Mouse (Mus musculus) kidney, postnatal 14 days (tissue): ENCODE results near the gene Lrguk.

ENCODE experiments used
- DNase-seq: peaks from one replicate; pipeline ENCODE4 v3.0.0; 2022; ENCODE audit warnings: mixed read lengths

Lrguk gene

DNA sequence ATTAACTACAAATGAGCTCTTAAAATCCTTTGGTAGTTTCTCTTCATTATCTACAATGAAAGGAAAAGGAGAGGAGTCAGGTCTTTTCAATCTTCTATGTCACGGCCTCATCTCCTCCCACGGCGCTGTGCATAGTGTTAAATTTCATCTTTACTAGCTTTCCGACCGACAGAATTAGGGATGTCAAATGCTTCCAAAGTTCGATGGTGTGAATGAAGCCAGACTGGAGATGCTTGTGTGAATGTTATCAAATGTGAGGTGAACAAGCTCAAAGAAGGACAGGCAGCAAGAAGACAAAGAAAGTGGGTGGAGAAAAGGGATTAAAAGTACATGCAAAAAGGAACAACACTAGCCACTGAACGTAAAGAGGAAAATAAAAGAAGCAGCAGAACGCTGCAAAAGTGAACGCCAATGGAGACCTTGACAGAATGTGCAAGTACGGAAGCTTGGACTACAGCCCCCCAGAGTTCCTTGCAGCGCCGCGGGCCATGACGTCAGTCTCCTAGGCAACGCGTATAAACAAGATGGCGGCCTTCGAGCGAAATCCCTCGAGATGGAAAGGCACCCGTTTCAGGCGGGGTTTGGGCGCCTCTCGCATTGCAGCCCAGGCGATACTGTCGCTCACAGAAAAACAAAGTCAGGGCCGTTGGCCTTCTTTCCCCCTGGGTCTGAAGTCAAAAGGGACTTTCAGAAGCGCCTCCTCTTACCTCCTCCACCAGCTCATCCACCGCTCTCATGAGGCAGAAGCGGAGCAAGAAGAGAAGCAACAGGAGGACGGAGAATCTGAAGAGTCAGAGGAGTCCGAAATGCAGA is at the start of gene Lrguk:
Gene Lrguk, plus strand, starts transcription at position 516 of the 813 bp plus-strand sequence.
- DNase-seq, result peak; percentile 90

DNA sequence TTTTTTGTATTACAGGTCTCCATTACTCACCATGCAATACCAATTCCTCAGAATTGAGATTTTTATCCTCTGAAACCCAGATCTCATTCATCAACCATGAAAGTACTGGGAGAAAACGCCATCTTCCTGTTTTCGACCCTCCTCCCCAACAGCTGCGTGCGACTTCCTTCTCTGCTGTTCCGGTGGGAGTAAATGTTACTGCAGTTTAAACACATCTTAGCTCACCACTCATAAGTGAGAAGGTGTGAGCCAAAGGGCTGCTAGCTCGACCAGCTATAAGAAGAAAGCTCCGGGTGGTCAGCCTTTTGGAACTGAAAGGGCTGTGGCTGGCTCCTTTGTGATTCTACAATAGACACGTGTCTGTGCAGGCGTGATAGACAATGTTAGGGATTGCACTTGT is 46.5 kb upstream of the Lrguk start:
- no peak for DNase-seq

DNA sequence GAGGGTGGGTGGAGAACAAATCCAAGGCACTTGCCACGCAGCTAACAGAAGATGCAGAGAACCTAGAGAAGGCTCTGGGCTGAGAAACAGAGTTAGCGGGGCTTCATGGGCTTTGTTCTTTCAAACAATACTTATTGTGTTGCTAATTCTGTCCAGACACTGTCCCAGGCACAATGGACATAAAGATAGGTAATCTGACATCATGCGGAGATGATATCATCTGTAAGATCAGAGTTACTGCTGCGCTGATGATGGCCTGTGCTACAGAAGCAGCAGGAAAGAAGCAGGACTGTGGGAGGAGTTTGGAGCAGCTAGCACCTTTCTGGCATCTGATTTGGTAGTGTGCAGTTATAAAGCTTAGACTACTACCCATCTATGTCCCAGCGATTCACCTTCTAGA is 42.1 kb upstream of the Lrguk start:
- no peak for DNase-seq

DNA sequence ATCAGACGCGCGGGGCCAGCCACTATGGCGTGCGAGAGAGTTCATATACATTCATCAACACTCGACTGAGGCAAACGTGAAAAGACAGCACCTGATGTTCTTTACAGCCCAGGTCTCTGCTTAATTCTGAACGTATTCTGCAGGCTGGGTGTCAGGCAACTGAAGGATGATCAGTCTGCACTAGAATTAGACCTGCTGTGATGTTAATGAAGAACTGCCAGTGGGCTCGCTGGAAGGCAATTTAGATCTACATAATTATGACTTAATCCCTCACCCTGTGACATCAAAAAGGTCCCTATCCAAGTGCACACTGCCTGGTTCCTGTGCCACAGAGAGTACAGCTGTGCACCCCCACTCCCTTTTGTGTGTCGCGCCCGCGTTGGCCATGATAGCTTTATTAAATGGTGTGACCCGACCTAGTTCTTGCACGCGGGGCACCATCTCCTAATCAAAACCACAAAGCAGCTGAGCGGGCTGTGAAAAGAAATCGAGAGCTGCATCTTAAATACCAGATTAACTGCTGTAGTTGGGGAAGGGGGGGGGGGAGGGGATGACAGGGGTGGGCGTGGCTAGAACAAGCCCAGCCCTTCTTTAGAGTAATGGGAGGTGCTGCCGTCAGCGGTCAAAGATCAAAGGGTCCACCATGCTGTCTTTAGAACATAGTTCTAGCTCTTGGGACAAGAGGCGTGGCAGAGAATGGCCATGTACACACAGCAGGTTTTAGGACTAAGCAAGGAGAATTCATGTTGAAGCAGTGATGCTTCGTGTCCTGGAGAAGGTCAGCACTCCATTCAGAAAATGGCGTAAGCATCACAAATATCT is 36.8 kb upstream of the Lrguk start:
- DNase-seq, result no peak

DNA sequence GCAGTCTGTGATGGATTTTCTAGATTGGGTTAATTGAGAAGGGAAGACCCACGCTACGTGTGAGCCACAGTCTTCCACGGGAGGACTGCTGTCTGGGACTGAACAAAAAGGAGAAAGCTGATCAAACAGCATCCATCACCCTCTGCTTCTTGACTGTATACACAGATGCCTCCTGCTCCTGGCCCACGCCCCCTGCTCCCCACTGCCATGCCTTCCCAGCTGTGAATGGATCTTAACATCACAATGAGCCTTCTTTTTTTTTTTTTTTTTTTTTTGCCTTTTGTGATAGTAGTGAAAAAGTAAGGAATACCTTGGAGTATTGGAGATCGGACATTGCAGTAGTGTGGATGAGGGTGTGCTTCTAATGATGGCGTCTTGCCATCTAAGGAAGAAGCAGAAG is 35.4 kb upstream of the Lrguk start:
- no peak for DNase-seq

DNA sequence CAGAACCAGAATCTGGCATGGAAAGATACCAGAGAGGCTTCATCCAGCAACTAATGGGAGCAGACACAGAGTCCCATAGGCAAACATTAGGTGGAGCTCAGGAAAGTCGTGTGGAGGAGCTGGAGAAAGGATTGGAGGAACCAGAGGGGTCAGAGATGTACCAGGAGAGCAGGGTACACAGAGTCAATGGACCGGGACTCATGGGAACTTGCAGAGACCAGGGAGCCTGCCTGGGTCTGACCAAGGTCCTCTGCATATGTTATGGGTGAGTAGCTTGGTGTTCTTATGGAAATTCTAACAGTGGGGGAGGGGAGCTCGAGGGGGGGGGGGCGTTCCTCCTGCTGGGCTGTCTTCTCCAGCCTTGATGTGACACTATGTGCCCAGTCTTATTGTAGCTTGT is 30.7 kb upstream of the Lrguk start:
- DNase-seq, result no peak

DNA sequence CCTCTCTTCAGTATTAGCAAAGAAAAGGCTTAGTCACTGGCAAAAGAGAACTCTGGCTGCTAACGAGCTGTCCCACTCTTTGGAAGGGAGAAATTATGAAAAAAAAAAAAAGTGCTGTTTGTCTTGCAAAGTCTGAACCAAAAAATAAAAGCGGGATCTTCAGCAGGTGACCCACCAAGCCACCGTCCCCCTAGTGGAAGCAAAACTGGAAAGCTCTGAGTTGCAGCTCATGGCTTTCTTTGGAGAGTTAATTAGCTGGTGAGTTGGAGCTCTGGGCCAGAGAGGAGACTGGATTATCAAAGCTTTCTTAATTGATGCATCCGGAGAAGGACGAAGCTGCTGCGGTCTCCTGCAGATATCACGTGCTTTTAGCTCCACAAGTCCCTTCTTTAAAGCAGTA is 29.7 kb upstream of the Lrguk start:
- DNase-seq, result no peak

DNA sequence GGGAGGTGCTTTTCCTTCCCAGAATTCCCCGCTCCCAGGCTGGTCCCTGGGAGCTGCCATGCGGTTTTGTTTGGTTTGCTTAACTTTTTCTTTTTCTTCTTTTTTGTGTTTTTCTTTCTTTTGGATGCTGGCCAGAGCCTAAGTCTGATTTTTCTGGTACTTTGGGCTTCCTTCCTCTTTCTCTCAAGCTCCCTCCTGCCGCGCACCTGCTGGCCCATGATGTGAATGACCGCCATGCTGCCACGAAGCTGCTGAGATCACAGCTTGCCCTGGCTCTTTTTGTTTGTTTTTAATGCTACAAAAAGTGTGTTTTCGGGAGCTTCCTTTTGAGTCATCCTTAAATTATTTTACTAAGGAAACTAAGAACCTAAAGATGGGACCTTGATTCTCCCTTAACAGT is 28.6 kb upstream of the Lrguk start:
- DNase-seq, result no peak

DNA sequence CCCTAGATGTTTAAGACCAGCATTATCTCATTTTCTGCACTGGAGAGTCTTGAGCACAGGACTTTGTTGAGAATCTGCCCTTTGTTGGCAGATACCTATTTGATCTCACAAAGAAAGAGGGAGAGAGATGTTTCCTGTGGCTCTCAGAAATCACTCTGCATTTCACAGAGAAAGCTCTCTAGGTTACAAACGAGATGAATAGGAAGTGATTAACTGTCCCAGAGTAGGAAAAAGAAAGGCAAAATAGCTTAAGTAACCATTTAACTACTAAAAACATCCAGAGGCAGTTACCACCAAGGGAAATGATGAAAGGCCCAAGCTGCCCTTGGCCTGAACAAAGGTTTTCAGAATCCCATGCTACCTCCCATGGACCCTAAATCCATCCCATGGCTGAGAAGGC is 26.2 kb upstream of the Lrguk start:
- DNase-seq, result no peak

DNA sequence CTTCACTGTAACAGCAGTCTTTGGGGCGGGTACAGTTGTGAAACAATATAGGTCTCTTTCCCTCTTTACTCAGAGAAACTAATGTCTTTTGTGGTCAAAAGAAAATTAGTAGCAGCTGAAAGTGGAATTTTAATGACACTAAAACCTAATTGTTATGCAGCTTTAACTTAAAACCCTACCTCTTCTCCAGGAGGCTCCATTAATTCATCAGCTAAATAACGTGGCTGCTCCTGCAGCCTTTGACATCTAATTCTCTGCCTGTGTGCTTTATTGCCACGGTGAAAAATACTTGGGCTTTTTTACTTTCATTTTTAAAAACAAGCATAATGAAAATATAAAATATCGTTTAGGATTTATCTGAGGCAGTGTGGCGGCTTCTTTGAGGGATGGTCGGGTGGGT is 15.8 kb upstream of the Lrguk start:
- DNase-seq, result no peak

DNA sequence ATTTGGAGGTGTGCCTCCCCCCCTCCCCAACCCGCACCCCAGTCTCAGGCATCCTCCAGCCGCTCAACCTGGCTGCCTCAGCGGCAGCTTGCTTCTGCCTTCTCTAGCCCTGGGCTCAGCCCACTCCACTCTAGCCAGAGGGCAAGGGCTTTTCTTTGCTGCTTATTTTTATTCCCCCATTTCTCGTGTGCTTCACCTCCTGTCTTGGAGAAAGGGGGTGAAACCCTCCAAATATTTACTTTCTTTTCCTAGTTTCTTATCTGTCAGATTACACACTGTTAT is 439 bp downstream of the Lrguk start:
- no peak for DNase-seq

DNA sequence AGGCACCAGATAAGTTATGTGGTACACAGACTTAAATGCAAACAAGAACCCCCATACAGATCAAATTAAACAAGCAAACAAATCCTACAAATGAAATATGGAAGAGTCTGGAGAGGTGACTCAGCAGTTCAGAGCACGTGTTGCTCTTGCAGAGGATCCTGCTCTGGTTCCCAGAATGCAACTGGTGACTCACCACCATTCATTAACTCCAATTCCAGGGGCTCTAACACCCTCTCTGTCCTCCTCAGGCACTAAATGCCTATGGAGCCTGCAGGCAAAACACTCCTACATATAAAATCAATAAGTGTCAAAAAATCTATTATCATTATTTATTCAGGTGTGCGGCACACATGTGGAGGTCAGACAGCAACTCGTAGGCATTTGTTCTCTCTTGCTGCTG is 4.8 kb downstream of the Lrguk start:
- DNase-seq, result no peak

DNA sequence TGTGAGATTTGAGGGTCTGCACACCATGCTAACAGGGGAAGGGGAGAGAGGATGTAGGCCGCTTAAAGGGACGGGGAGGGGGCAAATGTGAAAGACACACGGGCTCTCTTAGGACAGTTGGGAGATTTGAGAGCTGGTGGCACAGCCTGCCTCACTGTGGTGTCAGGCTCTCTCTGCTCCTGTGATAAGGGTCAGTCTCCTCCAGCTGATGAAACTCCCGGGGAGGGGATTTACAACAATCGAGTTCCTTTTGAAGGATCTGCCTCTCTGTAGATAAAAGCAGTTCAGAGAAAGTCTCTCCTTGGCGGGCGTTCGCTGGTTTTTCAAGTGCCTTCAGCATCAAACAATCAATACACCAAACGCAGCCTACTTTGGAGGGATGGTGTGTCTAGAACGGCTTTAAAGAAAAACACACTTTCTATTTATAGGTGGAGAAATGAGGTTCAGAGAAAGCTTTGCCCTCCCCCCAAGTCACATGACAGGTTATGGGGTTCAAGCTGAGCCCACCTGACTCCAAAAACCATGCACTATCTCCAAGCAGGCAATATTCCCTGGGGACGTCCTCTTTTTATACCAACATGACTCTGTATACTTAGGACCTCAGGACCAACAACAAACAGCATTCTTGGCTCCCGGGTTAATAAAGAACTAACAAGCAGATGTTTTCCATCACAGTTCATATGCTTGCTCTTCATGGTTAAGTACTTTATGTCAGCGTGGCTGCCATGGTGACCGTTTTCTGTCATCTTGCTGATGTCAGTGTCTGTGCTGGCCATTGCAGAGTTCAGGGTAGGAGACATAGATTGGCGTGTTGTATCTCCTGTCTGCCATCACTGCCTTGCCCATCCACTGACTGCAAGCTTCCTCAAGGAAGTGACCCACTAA is 5.6 kb downstream of the Lrguk start:
- peak; percentile 64 for DNase-seq

DNA sequence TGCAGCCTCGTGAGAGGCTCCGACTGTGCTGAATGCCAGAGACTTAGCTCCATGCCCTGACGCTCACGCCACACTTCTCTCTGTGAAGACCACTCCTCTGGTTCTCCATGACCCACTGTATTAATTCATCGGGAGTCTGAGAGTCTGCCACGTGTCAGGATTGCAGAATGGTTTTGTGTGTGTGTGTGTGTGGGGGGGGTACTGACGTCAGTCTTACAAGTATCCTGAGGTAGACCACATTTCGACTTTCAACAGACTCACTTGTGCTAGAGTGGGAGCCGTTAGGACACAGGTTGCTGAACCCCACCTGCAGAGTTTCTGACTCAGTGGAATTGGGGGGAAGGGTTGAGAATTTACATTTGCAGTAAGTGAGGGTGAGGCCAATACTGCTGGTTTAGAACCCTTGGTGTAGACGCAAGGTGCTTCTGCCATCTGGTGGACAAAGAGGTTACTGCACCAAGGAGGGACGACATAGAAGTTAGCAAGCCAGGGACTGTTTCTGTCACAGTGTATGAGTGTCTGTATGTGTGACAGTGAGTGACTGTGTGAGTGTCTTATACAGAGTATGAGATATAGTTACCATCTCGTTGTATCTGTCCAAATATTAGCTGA is 11.5 kb downstream of the Lrguk start:
- peak; percentile 85 for DNase-seq

DNA sequence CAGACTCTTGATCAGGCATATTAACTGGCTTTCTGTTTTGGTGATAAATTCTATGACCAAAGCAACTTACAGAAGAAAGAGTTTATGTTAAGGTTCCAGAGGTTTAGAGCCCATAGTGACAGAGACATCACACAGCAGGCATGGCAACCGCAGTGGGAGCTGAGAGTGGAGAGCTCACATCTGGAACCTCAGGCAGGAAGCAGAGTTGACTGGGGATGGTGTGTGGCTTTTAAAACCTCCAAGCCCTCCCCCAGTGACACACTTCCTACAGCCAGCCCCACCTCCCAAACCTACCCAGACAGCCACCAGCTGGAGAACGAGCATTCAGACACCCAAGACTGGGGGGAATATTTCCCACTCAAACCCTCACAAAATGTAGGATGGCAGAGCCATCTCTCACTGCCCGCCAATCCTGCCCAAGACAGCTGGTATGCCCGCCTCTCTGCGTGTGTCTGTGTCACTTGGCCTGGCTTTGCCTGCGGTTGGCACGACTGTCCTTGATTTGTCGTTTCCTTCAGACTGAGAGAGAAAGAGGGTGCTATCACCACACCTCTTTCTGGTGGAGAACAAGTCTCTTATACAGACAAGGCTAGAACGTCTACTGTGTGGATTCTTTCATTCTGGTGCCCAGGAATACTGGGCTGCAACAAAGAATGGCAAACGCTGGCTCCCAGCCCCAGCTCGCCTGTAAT is 12.5 kb downstream of the Lrguk start:
- DNase-seq, result no peak

DNA sequence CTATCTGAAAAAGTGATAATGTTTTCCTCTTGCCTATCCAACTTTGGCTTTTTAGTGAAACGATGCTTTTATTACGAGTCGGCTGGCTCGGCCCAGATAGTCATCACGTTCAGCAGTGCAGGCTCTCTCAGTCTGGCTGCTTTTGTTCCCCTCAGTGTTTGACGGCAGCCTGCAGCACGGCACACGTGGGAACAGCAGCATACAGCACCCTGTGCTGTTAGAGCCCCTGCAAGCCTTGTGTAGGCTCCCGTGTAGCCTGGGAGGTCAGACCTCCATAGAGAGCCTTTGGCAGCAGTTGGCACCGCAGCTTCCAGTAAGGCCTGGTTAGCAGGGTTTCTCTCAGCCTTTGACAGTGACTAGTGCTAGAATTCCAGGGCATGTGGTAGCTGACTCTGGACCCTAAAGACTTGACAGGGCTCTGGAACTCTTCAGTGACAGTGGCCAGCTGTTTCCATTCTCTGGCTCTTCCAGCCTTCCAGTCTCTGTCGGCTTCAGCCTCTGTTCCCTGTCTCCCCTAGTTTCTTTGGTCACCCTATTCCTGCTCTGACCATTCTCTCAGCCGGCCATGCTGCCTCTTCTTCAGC is 15.1 kb downstream of the Lrguk start:
- DNase-seq, result peak; percentile 61

DNA sequence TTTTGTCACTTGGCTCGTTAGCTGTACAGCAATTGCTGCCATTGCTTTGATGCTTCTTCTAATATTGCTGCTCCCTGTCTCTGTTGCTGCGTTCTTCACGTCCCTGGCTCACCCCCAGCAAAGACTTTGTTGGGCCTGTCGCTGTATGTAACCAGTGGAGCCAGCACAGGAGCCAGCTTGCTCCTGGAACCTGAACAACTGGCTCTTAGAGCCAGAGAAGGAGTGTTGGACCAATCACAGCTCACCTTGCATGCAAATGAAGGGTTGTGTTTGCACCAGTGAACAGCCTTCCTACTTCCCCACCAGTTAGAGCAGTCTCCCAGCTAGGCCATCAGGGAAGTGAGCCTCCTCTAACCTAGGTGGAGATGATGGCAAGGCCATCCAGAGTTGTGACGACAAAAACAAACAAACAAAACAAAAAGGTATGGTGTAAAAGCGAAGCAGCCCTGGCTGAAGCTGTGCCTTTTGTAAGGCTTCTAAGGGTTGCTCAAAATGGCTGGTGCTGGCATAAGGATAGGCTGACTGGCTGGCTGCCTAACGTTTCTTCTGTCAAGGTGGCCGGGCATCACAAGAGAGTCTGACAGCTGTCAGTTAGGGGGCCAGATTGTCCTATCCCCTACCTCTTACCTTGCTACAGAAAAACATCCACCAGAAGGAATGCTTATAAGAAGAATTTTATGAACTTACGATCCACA is 15.7 kb downstream of the Lrguk start:
- no peak for DNase-seq

DNA sequence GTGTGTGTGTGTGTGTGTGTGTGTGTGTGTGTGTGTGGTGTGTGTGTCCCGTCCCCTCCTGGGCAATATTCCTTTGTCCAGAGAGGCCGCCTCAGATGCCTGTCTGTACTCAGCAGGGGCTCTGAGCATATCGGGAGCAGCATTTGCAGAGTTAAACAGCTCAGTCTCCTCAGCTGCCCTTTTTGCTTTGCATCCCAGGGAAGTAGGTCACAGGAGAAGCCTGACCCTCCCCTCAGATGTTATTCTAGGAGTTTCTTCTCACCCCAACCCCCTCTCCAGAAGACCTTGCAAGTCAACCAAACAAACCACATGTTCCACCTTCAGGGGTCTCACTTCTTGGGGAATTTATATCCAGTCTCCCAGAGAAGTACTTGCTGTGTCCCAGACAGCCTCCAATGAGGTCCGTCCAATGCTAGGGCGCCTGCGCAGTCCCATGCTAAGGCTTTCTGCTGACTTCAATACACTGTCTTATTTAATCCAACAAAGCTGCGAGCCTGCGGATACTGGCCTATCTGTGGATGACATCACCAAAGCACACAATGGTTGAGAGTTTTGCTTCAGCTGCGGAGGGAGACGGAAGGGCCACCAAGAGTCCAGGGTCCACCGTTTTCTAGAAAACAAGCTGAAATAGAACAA is 17.4 kb downstream of the Lrguk start:
- DNase-seq, result no peak

DNA sequence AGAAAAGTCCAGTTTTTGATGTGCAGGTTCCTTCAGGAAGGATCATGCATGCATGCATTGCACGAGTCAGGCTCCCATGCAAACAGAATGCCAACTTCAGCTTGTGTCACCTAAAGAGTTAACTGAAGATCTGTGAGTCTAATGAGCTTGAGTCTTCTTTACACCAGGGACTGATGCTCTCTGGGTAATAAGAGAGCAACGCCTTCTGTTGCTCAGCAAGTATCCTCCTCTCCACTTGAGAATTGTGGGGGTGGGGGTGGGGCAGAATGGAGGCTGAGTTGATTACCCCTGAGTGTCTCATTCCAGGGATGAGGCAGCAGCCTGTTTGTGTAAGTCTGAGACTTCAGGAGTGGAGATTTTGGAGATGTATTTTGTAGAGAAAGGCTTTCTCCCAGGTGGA is 20.2 kb downstream of the Lrguk start:
- no peak for DNase-seq

DNA sequence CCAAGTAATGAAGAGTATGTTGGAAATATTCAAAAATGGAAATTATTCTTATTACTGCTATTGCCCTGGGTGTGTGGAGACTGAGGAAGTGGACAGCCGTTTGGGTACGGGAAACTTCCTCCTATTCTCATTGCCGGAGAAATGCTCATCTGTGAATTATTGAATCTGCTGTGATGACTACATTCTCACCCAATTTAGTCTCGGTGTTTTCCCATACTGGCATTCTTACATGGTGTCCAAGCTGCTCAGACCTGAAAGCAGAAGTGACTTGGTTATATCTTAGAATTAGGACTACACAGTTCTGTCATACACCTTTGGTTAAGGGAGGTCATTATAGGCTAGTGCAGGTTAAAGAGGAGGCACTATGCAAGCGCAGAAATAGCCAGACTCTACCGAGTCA is 30.5 kb downstream of the Lrguk start:
- no peak for DNase-seq

DNA sequence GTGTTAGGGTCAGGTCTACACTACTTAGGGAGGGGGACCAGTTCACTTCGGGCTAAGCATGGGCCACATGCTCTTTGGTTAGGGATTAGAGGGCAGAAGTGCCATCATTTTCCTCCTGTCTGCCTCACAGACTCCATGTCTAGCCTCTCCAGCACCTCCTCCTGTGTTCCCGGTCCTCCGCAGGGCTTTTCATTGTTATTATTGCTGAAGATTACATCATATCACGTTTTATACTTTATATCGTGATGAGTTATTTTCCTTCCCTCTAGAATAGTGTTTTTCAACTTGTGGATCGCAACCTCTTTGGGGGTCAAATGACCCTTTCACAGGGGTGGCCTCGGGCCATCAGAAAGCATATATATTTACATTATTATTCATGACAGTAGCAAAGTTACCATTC is 37.5 kb downstream of the Lrguk start:
- DNase-seq, result no peak
